Mouse (Mus musculus) lung, embryonic 15.5 days (tissue): Measurements from ENCODE around the gene Patz1. TPM values are rescaled to one million over a fixed set of nuclear protein-coding genes. Genes with fewer than 3 reads are reported as not detected.

Source experiments
- ATAC-seq: fragments of 200-750 bp; cut with Nextera tagmentation; 2 replicates; pipeline ENCODE4 v1.8.0; 2017; ENCODE audit warnings: moderate number of reproducible peaks, borderline replicate concordance; ENCODE audit not compliant: low FRiP score, low TSS enrichment; ENCODE audit errors: extremely low read depth
- H3K27ac ChIP-seq: fragments of 300-500 bp; sonication (generic); 2 replicates; pipeline ENCODE4 v1.5.1; 2015; ENCODE audit warnings: moderate library complexity, mild to moderate bottlenecking, inconsistent platforms
- H3K27me3 ChIP-seq: fragments of 300-500 bp; sonication (generic); 2 replicates; pipeline ENCODE4 v1.6.1; 2015; ENCODE audit warnings: inconsistent platforms
- H3K36me3 ChIP-seq: fragments of 300-500 bp; sonication (generic); 2 replicates; pipeline ENCODE4 v1.6.1; 2015; ENCODE audit warnings: inconsistent platforms
- H3K4me1 ChIP-seq: fragments of 300-500 bp; sonication (generic); 2 replicates; pipeline ENCODE4 v1.6.1; 2015; ENCODE audit warnings: inconsistent platforms
- H3K4me2 ChIP-seq: fragments of 300-500 bp; sonication (generic); 2 replicates; pipeline ENCODE4 v1.6.1; 2015; ENCODE audit warnings: inconsistent platforms, mild to moderate bottlenecking, moderate library complexity
- H3K4me3 ChIP-seq: fragments of 300-500 bp; sonication (generic); 2 replicates; pipeline ENCODE4 v1.5.1; 2015; ENCODE audit warnings: mild to moderate bottlenecking, inconsistent platforms
- H3K9ac ChIP-seq: fragments of 300-500 bp; sonication (generic); 2 replicates; pipeline ENCODE4 v1.6.1; 2015; ENCODE audit warnings: inconsistent platforms
- H3K9me3 ChIP-seq: fragments of 300-500 bp; sonication (generic); 2 replicates; pipeline ENCODE4 v1.6.1; 2016; ENCODE audit warnings: inconsistent platforms
- WGBS: fragments of 180-500 bp; shearing (Covaris S2); methylation state at CpG from one replicate; pipeline ENCODE4 v1.1.7; 2015; 5-methylcytosine and 5-hydroxymethylcytosine counted together
- polyA plus RNA-seq: library from polyadenylated mRNA; unstranded; fragments of >200 nt; fragmentation: Nextera tagmentation; extraction: Ambion mirVana; gene quantifications from 2 replicates; pipeline ENCODE4 v1.2.1, GENCODE M21; 2015

Patz1 gene
- polyA plus RNA-seq, 1 experiment from 2014 or later: 52.7 TPM

- Histone ChIP-seq H3K4me3 (no peak overlapping the region), H3K27ac (no peak overlapping the region), H3K36me3 (peaks cover 54% of the 10 kb centered on the region), H3K4me2 (no peak overlapping the region), H3K9me3 (no peaks in the 10 kb centered on the region), H3K27me3 (no peaks in the 10 kb centered on the region), H3K9ac (no peak overlapping the region), H3K4me1 (no peaks in the 10 kb centered on the region)
- ATAC-seq: no peak
- 84% methylated on average over 10 of the region's 10 CpGs for WGBS
Observed at GRCm38 (mm10) chr11:3311586-3312347, 23.1 kb downstream of the Patz1 start.

GRCm38 (mm10) chr11:3313294-3313693 lies 24.6 kb downstream of the Patz1 start:
- peaks cover 38% of the 10 kb centered on the region for H3K36me3 ChIP-seq
- 73% methylated on average over 1 of the region's 1 CpGs for WGBS
- no peaks in the 10 kb centered on the region for H3K27me3 ChIP-seq
- ATAC-seq: no peak; the same call in 1 of the 2 replicates
- H3K9me3 ChIP-seq: no peaks in the 10 kb centered on the region
- no peak overlapping the region for H3K4me2 ChIP-seq
- H3K27ac ChIP-seq: no peak overlapping the region
- no peak overlapping the region for H3K9ac ChIP-seq
- no peak overlapping the region for H3K4me3 ChIP-seq
- H3K4me1 ChIP-seq: no peaks in the 10 kb centered on the region

DNA sequence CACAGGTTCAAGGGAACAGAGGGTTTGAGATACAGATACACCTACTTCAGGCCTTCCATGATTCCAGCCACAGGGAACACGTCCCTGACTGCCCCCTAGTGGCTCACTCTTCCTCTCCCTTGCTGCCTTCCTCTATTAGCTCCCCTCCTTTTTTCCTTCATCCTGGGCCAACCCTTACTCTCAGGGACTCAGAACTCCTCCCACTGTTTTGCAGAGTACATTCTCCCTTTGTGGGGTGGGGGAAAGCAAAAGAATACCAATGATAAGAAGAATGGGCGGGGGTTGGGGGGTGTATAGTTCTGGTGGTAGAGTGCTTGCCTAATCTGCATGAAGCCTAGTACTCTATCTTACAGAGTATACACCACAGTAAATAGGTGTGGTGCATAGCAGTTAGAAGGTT lies 25.5 kb downstream of the Patz1 start:
- Histone ChIP-seq H3K27me3 (no peaks in the 10 kb centered on the region), H3K9me3 (no peaks in the 10 kb centered on the region), H3K36me3 (peaks cover 30% of the 10 kb centered on the region), H3K9ac (no peak overlapping the region), H3K27ac (no peak overlapping the region), H3K4me1 (no peaks in the 10 kb centered on the region), H3K4me3 (no peak overlapping the region), H3K4me2 (no peak overlapping the region)
- WGBS: 33% methylated on average over 2 of the region's 2 CpGs
- ATAC-seq: no peak

DNA sequence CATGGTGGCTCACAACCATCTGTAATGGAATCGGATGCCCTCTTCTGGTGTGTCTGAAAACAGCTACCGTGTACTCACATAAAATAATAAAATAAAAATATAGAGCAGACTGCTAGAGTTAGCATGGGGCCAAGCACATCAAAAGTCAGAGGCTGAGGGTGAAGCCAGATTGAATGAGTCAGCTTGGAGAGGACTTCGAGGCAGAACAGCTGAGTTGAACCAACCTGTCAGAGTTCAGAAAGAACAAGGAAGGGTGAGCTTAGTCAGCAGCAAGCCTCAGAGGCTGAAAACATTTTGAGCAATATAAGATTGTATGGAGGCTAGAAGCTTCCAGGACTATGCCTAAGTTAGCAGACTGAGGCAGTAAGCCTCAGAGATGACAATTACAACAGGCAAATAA lies 29.6 kb downstream of the Patz1 start:
- no peak overlapping the region for H3K27ac ChIP-seq
- no peaks in the 10 kb centered on the region; the same call in 1 of the 2 replicates for H3K36me3 ChIP-seq
- no peaks in the 10 kb centered on the region for H3K4me1 ChIP-seq
- WGBS: 89% methylated on average over 3 of the region's 3 CpGs
- H3K4me3 ChIP-seq: no peak overlapping the region
- ATAC-seq: no peak
- H3K9ac ChIP-seq: no peak overlapping the region
- H3K4me2 ChIP-seq: no peak overlapping the region
- H3K27me3 ChIP-seq: no peaks in the 10 kb centered on the region
- H3K9me3 ChIP-seq: no peaks in the 10 kb centered on the region

DNA sequence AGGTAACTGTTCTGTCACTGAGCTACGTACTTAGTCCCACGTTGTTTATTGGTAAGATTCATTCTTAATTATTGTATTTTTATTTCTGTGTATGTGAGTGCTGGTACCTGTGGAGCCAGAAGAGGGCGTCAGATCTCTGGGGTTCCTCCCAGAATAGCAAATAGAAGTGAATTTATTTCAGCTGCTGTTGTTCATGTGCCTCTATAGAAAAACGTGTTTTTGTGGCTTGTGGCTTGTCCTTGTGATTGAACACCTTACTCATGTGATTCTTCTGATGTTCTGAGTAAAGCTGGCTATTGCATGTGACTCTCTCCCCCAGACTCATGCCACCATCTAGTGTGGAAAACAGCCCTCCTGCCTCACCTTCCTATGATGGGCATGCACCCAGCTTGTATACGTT lies 39.6 kb downstream of the Patz1 start:
- Histone ChIP-seq H3K9ac (no peak overlapping the region), H3K27ac (no peak overlapping the region), H3K36me3 (no peaks in the 10 kb centered on the region), H3K27me3 (no peaks in the 10 kb centered on the region), H3K4me2 (no peak overlapping the region), H3K9me3 (no peaks in the 10 kb centered on the region), H3K4me1 (peaks cover 31% of the 10 kb centered on the region), H3K4me3 (no peak overlapping the region)
- WGBS: 73% methylated on average over 5 of the region's 5 CpGs
- ATAC-seq: no peak

DNA sequence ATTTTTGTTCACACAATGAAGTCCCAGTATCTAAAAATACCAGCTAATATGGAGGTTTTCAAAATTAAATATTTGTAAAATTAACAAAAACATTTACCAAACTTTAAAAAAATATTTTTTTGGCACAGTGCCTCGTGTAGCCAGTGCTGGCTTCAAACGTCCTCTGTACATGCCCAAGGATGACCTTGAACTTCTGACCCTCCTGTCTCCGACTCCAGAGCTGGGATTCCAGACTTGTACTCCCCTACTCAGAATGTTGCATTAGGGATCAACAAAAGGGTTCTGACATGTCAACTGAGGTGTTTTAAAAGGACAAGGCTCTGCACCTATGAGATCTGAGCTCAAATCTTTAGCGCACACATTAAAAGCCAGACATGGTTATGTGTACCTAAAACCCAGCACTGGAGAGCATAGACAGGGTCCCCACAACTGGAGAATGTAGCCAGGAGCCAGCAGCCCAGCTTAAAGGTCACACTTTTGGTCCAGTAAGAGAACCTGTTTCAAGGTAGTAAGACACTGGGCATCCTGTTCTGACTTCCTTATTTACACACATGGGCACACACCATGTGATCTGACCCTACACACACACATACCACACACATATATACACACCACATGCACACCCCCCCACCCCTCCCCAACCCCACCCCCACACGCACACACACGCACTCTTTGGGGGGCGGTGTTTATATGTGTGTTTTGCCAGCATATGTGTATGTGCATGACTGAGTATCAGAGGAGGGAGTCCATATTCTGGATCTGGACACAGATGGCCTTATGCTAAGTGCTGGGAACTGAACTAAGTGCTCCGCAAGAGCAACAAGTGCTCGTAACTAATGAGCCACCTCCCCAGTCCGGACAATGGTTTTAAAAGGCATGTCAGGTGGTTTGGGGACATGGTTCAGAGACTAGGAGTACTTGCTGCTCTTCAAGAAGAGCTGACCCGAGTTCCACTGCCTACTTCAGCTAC lies 40.4 kb downstream of the Patz1 start:
- Histone ChIP-seq H3K9me3 (no peaks in the 10 kb centered on the region), H3K9ac (no peak overlapping the region), H3K4me1 (peaks cover 31% of the 10 kb centered on the region), H3K27me3 (no peaks in the 10 kb centered on the region), H3K27ac (no peak overlapping the region), H3K4me3 (no peak overlapping the region), H3K4me2 (no peak overlapping the region), H3K36me3 (no peaks in the 10 kb centered on the region)
- WGBS: 67% methylated on average over 11 of the region's 11 CpGs
- ATAC-seq: no peak

GRCm38 (mm10) chr11:3329891-3330451 lies 41.3 kb downstream of the Patz1 start, which contains the start of gene Pik3ip1:
Gene Pik3ip1 (plus strand): TSS chr11:3330401.
- H3K4me2 ChIP-seq: peak within 1 kb of the TSS; percentile 97
- H3K27me3 ChIP-seq: no peaks in the 10 kb centered on the region
- H3K36me3 ChIP-seq: no peaks in the 10 kb centered on the region
- ATAC-seq: no peak
- H3K27ac ChIP-seq: peak within 1 kb of the TSS; percentile 81
- H3K9ac ChIP-seq: peak within 1 kb of the TSS; percentile 34
- peak within 1 kb of the TSS; percentile 47 for H3K4me3 ChIP-seq
- H3K9me3 ChIP-seq: no peaks in the 10 kb centered on the region
- peaks cover 33% of the 10 kb centered on the region for H3K4me1 ChIP-seq

DNA sequence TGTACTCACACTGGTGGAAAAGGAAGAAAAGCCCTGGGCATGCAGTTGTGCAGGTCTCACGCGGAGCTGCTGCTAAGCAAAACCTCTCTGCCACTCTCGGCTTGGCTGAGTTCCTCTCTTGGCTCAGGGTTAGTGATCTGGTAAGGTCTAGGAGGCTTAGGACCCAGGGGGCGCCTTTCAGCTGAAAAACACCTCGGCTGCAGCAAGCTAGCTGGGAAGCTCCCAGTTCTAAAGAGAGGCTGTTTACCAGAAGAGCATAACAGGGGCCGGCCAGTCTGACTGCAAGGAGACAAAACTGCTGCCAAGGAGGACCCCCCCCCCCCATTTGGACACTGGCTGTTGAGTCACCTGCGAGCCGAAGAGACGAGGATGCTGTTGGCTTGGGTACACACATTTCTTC lies 41.9 kb downstream of the Patz1 start:
- Histone ChIP-seq H3K4me3 (peak overlapping the region; percentile 47), H3K27me3 (no peaks in the 10 kb centered on the region), H3K4me2 (peak overlapping the region; percentile 97), H3K9me3 (no peaks in the 10 kb centered on the region), H3K4me1 (peaks cover 39% of the 10 kb centered on the region), H3K9ac (peak overlapping the region; percentile 34), H3K36me3 (no peaks in the 10 kb centered on the region), H3K27ac (peak overlapping the region; percentile 81)
- ATAC-seq: 0 out of 2 replicates have a peak, but pooled peaks have one; percentile 5
- 2% methylated on average over 9 of the region's 9 CpGs for WGBS

GRCm38 (mm10) chr11:3330991-3331750 lies 42.5 kb downstream of the Patz1 start:
- Histone ChIP-seq H3K4me1 (peaks cover 45% of the 10 kb centered on the region), H3K4me2 (peak overlapping the region; percentile 97), H3K4me3 (peak overlapping the region; percentile 47), H3K9me3 (no peaks in the 10 kb centered on the region), H3K27ac (peak overlapping the region; percentile 81), H3K36me3 (no peaks in the 10 kb centered on the region), H3K9ac (peak overlapping the region; percentile 39), H3K27me3 (no peaks in the 10 kb centered on the region)
- WGBS: 5% methylated on average over 14 of the region's 14 CpGs
- ATAC-seq: no peak

DNA sequence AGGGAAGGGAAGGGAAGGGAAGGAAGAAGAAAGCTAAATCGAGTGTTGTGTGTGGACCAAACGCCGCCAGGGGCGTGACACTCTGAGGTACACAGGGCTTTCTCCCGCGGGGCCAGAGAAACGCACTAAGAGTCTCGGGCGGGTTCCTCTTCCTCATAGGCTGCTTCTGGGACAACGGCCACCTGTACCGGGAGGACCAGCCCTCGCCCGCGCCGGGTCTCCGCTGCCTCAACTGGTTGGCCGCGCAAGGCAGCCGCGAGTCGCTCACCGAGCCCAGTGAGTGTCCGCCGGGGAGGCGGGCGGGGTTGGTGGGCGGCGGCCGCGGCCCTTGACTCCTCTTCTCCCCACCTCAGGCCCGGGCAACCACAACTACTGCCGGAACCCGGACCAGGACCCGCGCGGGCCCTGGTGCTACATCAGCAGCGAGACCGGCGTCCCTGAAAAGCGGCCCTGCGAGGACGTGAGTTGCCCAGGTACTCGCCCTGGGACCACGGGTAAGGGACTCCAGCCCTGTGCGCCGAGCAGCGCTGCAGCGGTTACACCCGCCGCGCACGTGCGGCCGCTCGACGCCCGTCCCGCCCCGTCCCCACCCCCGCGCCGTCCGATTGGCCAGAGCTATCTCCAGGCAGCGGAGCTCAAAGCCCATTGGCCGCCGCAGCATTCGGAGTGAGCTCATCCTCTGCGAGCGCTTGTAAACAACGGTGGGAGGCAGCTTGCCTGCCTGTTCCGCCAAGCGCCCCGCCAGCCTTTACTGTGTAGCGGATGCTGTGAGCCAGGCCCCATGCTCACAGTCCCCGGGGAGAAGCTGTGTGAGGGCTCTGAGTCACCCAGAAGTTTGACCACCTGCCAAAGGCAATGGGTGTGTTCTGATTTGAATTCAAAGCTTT lies 43.3 kb downstream of the Patz1 start:
- Histone ChIP-seq H3K4me2 (peak overlapping the region; percentile 97), H3K27me3 (no peaks in the 10 kb centered on the region), H3K4me3 (peak overlapping the region; percentile 47), H3K9ac (peak overlapping the region; percentile 39), H3K4me1 (peaks cover 45% of the 10 kb centered on the region), H3K27ac (peak overlapping the region; percentile 81), H3K36me3 (no peaks in the 10 kb centered on the region), H3K9me3 (no peaks in the 10 kb centered on the region)
- under 1% methylated on average over 75 of the region's 75 CpGs for WGBS
- peak; percentile 96 for ATAC-seq
